Mouse (Mus musculus) retina, embryonic 14.5 days (tissue): ENCODE data around the gene Nt5c2.

Experiments used
- DNase-seq: peaks from one replicate; pipeline ENCODE4 v3.0.0-alpha.2; 2015; ENCODE audit warnings: low spot score

The Nt5c2 gene

GRCm38 (mm10) chr19:47014447-47015381 is at the start of gene Nt5c2, which contains the start of gene Ina:
TSS of gene Nt5c2 (minus strand) at chr19:47015153.
TSS of gene Ina (plus strand) at chr19:47014698.
- DNase-seq: peak; percentile 71

- DNase-seq: no peak
Measured at GRCm38 (mm10) chr19:47057684-47058083, 42.7 kb upstream of the Nt5c2 start.

- DNase-seq: no peak
Measured at GRCm38 (mm10) chr19:47053471-47053870, 38.5 kb upstream of the Nt5c2 start.

GRCm38 (mm10) chr19:47052927-47053326 is 38.0 kb upstream of the Nt5c2 start:
- DNase-seq: no peak

- DNase-seq: peak; percentile 84
Measured at GRCm38 (mm10) chr19:47050271-47051032, 35.5 kb upstream of the Nt5c2 start, which contains the start of gene Pcgf6. TSS of gene Pcgf6 (minus strand) at chr19:47050906.

GRCm38 (mm10) chr19:47049840-47050239 is 34.9 kb upstream of the Nt5c2 start:
- peak; percentile 16 for DNase-seq

- DNase-seq: no peak
Measured at GRCm38 (mm10) chr19:47049061-47049460, 34.1 kb upstream of the Nt5c2 start.

GRCm38 (mm10) chr19:47047236-47047833 is 32.4 kb upstream of the Nt5c2 start:
- DNase-seq: no peak

- no peak for DNase-seq
Measured at GRCm38 (mm10) chr19:47046343-47046742, 31.4 kb upstream of the Nt5c2 start.

- peak; percentile 59 for DNase-seq
Measured at GRCm38 (mm10) chr19:47043608-47044007, 28.7 kb upstream of the Nt5c2 start.

- DNase-seq: no peak
Measured at GRCm38 (mm10) chr19:47040720-47041473, 25.9 kb upstream of the Nt5c2 start.

GRCm38 (mm10) chr19:47036596-47036995 is 21.6 kb upstream of the Nt5c2 start:
- DNase-seq: no peak

GRCm38 (mm10) chr19:47034916-47035315 is 20.0 kb upstream of the Nt5c2 start:
- DNase-seq: no peak

GRCm38 (mm10) chr19:47031770-47032169 is 16.8 kb upstream of the Nt5c2 start:
- no peak for DNase-seq

GRCm38 (mm10) chr19:47029796-47030195 is 14.8 kb upstream of the Nt5c2 start:
- DNase-seq: peak; percentile 52

GRCm38 (mm10) chr19:47026513-47026912 is 11.6 kb upstream of the Nt5c2 start:
- DNase-seq: no peak

GRCm38 (mm10) chr19:47024954-47025353 is 10.0 kb upstream of the Nt5c2 start:
- DNase-seq: no peak

GRCm38 (mm10) chr19:47023546-47023945 is 8.6 kb upstream of the Nt5c2 start:
- no peak for DNase-seq

GRCm38 (mm10) chr19:47022709-47023108 is 7.8 kb upstream of the Nt5c2 start:
- DNase-seq: no peak

GRCm38 (mm10) chr19:47019326-47019725 is 4.4 kb upstream of the Nt5c2 start:
- peak; percentile 55 for DNase-seq

GRCm38 (mm10) chr19:47018330-47018729 is 3.4 kb upstream of the Nt5c2 start:
- no peak for DNase-seq

GRCm38 (mm10) chr19:47017831-47018230 is 2.9 kb upstream of the Nt5c2 start:
- peak; percentile 51 for DNase-seq
